Mouse (Mus musculus) embryonic facial prominence, embryonic 13.5 days (tissue): ENCODE measurements around the gene Ppm1a. TPM values are rescaled to one million over a fixed set of nuclear protein-coding genes. Genes with fewer than 3 reads are reported as not detected.

Source experiments
- ATAC-seq: fragments of 200-750 bp; cut with Nextera tagmentation; 2 replicates; pipeline ENCODE4 v1.8.0; 2017; ENCODE audit warnings: low read depth; ENCODE audit not compliant: insufficient number of reproducible peaks, insufficient read depth, low FRiP score, low TSS enrichment
- H3K27ac ChIP-seq: fragments of 300-500 bp; sonication (generic); 2 replicates; pipeline ENCODE4 v1.5.1; 2015; ENCODE audit warnings: moderate library complexity, mild to moderate bottlenecking, inconsistent platforms
- H3K27me3 ChIP-seq: fragments of 300-500 bp; sonication (generic); 2 replicates; pipeline ENCODE4 v1.6.1; 2015; ENCODE audit warnings: mild to moderate bottlenecking, inconsistent platforms
- H3K36me3 ChIP-seq: fragments of 300-500 bp; sonication (generic); 2 replicates; pipeline ENCODE4 v1.6.1; 2015; ENCODE audit warnings: mild to moderate bottlenecking, inconsistent platforms
- H3K4me1 ChIP-seq: fragments of 300-500 bp; sonication (generic); 2 replicates; pipeline ENCODE4 v1.6.1; 2015; ENCODE audit warnings: inconsistent platforms
- H3K4me2 ChIP-seq: fragments of 300-500 bp; sonication (generic); 2 replicates; pipeline ENCODE4 v1.6.1; 2015; ENCODE audit warnings: moderate library complexity, mild to moderate bottlenecking, inconsistent platforms
- H3K4me3 ChIP-seq: fragments of 300-500 bp; sonication (generic); 2 replicates; pipeline ENCODE4 v1.5.1; 2015; ENCODE audit warnings: mild to moderate bottlenecking, inconsistent platforms
- H3K9ac ChIP-seq: fragments of 300-500 bp; sonication (generic); 2 replicates; pipeline ENCODE4 v1.6.1; 2015; ENCODE audit warnings: mild to moderate bottlenecking, inconsistent platforms
- H3K9me3 ChIP-seq: fragments of 300-500 bp; sonication (generic); 2 replicates; pipeline ENCODE4 v1.6.1; 2016; ENCODE audit warnings: inconsistent platforms
- WGBS: fragments of 180-500 bp; shearing (Covaris S2); methylation state at CpG from one replicate; pipeline ENCODE4 v1.1.7; 2015; ENCODE audit warnings: mixed read lengths; 5-methylcytosine and 5-hydroxymethylcytosine counted together
- polyA plus RNA-seq: library from polyadenylated mRNA; unstranded; fragments of >200 nt; fragmentation: Nextera tagmentation; extraction: Ambion mirVana; gene quantifications from 2 replicates; pipeline ENCODE4 v1.2.1, GENCODE M21; 2015

Gene Ppm1a
- polyA plus RNA-seq, 1 experiment from 2014 or later, result 46.6 TPM

GRCm38 (mm10) chr12:72744803-72745360 lies 12.4 kb upstream of the Ppm1a start:
- Histone ChIP-seq H3K4me2 (no peak overlapping the region), H3K27ac (no peak overlapping the region), H3K27me3 (no peaks in the 10 kb centered on the region), H3K36me3 (no peaks in the 10 kb centered on the region), H3K4me1 (0 out of 2 replicates have a peak, but pooled peaks cover 2% of the 10 kb centered on the region), H3K4me3 (no peak overlapping the region), H3K9me3 (no peaks in the 10 kb centered on the region), H3K9ac (no peak overlapping the region)
- ATAC-seq, result no peak
- 50% methylated on average over 9 of the region's 9 CpGs for WGBS

- Histone ChIP-seq H3K4me3 (no peak overlapping the region), H3K9me3 (no peaks in the 10 kb centered on the region), H3K9ac (no peak overlapping the region), H3K4me2 (no peak overlapping the region), H3K36me3 (no peaks in the 10 kb centered on the region), H3K27ac (no peak overlapping the region), H3K4me1 (0 out of 2 replicates have a peak, but pooled peaks cover 2% of the 10 kb centered on the region), H3K27me3 (no peaks in the 10 kb centered on the region)
- WGBS, result 62% methylated on average over 14 of the region's 14 CpGs
- no peak for ATAC-seq
Measured at GRCm38 (mm10) chr12:72745486-72745885, 11.8 kb upstream of the Ppm1a start.

GRCm38 (mm10) chr12:72748341-72748740 lies 8.9 kb upstream of the Ppm1a start:
- no peak overlapping the region for H3K4me2 ChIP-seq
- H3K36me3 ChIP-seq, result no peaks in the 10 kb centered on the region
- H3K4me1 ChIP-seq, result 0 out of 2 replicates have a peak, but pooled peaks cover 2% of the 10 kb centered on the region
- 66% methylated on average over 4 of the region's 4 CpGs for WGBS
- H3K9me3 ChIP-seq, result no peaks in the 10 kb centered on the region
- no peaks in the 10 kb centered on the region for H3K27me3 ChIP-seq
- H3K9ac ChIP-seq, result no peak overlapping the region
- ATAC-seq, result no peak
- H3K4me3 ChIP-seq, result no peak overlapping the region
- H3K27ac ChIP-seq, result no peak overlapping the region

- ATAC-seq, result no peak
- Histone ChIP-seq H3K9ac (no peak overlapping the region), H3K27ac (no peak overlapping the region), H3K4me1 (0 out of 2 replicates have a peak, but pooled peaks cover 2% of the 10 kb centered on the region), H3K27me3 (no peaks in the 10 kb centered on the region), H3K36me3 (no peaks in the 10 kb centered on the region), H3K4me3 (no peak overlapping the region), H3K4me2 (no peak overlapping the region), H3K9me3 (no peaks in the 10 kb centered on the region)
- 85% methylated on average over 4 of the region's 4 CpGs for WGBS
Measured at GRCm38 (mm10) chr12:72748841-72749240, 8.4 kb upstream of the Ppm1a start.

GRCm38 (mm10) chr12:72749500-72749899 lies 7.8 kb upstream of the Ppm1a start:
- Histone ChIP-seq H3K4me2 (no peak overlapping the region), H3K4me3 (no peak overlapping the region), H3K4me1 (0 out of 2 replicates have a peak, but pooled peaks cover 2% of the 10 kb centered on the region), H3K27ac (no peak overlapping the region), H3K9me3 (no peaks in the 10 kb centered on the region), H3K27me3 (no peaks in the 10 kb centered on the region), H3K9ac (no peak overlapping the region), H3K36me3 (no peaks in the 10 kb centered on the region)
- no peak for ATAC-seq
- WGBS, result 86% methylated on average over 2 of the region's 2 CpGs

- no peak overlapping the region for H3K9ac ChIP-seq
- no peaks in the 10 kb centered on the region for H3K36me3 ChIP-seq
- 0 out of 2 replicates have a peak, but pooled peaks cover 2% of the 10 kb centered on the region for H3K4me1 ChIP-seq
- ATAC-seq, result no peak
- no peak overlapping the region for H3K27ac ChIP-seq
- H3K27me3 ChIP-seq, result no peaks in the 10 kb centered on the region
- WGBS, result 76% methylated on average over 5 of the region's 5 CpGs
- H3K4me2 ChIP-seq, result no peak overlapping the region
- no peaks in the 10 kb centered on the region for H3K9me3 ChIP-seq
- no peak overlapping the region for H3K4me3 ChIP-seq
Measured at GRCm38 (mm10) chr12:72750016-72750415, 7.2 kb upstream of the Ppm1a start.

- peaks cover 5% of the 10 kb centered on the region; the same call in 1 of the 2 replicates for H3K4me1 ChIP-seq
- H3K9me3 ChIP-seq, result no peaks in the 10 kb centered on the region
- WGBS, result 83% methylated on average over 2 of the region's 2 CpGs
- H3K4me3 ChIP-seq, result no peak overlapping the region
- H3K9ac ChIP-seq, result no peak overlapping the region
- H3K4me2 ChIP-seq, result no peak overlapping the region
- no peaks in the 10 kb centered on the region for H3K27me3 ChIP-seq
- no peaks in the 10 kb centered on the region for H3K36me3 ChIP-seq
- no peak for ATAC-seq
- no peak overlapping the region for H3K27ac ChIP-seq
Measured at GRCm38 (mm10) chr12:72750606-72751005, 6.6 kb upstream of the Ppm1a start.

GRCm38 (mm10) chr12:72757596-72757995 lies 341 bp downstream of the Ppm1a start:
- Histone ChIP-seq H3K36me3 (no peaks in the 10 kb centered on the region), H3K4me2 (no peak overlapping the region), H3K9me3 (no peaks in the 10 kb centered on the region), H3K27me3 (no peaks in the 10 kb centered on the region), H3K4me3 (no peak overlapping the region), H3K27ac (no peak overlapping the region), H3K4me1 (peaks cover 22% of the 10 kb centered on the region), H3K9ac (no peak overlapping the region)
- ATAC-seq, result no peak
- WGBS, result 11% methylated on average over 1 of the region's 1 CpGs

- H3K9me3 ChIP-seq, result no peaks in the 10 kb centered on the region
- H3K9ac ChIP-seq, result no peak overlapping the region
- no peaks in the 10 kb centered on the region for H3K36me3 ChIP-seq
- ATAC-seq, result no peak
- peaks cover 34% of the 10 kb centered on the region for H3K4me1 ChIP-seq
- H3K4me2 ChIP-seq, result peak overlapping the region; percentile 71
- peak overlapping the region; percentile 86 for H3K4me3 ChIP-seq
- no peaks in the 10 kb centered on the region for H3K27me3 ChIP-seq
- WGBS, result 5% methylated on average over 7 of the region's 7 CpGs
- peak overlapping the region; percentile 98; the same call in 1 of the 2 replicates for H3K27ac ChIP-seq
Measured at GRCm38 (mm10) chr12:72759956-72760355, 2.7 kb downstream of the Ppm1a start.

GRCm38 (mm10) chr12:72760376-72761229 lies 3.3 kb downstream of the Ppm1a start:
- Histone ChIP-seq H3K4me2 (peak overlapping the region; percentile 71), H3K9me3 (no peaks in the 10 kb centered on the region), H3K4me1 (peaks cover 30% of the 10 kb centered on the region), H3K27me3 (no peaks in the 10 kb centered on the region), H3K9ac (peak overlapping the region; percentile 99), H3K36me3 (no peaks in the 10 kb centered on the region), H3K4me3 (peak overlapping the region; percentile 86), H3K27ac (peak overlapping the region; percentile 98)
- WGBS, result under 1% methylated on average over 64 of the region's 78 CpGs
- peak; percentile 91 for ATAC-seq

- Histone ChIP-seq H3K4me2 (peak overlapping the region; percentile 71), H3K9ac (peak overlapping the region; percentile 99), H3K27me3 (no peaks in the 10 kb centered on the region), H3K27ac (peak overlapping the region; percentile 98), H3K4me3 (peak overlapping the region; percentile 86), H3K36me3 (no peaks in the 10 kb centered on the region), H3K4me1 (peaks cover 24% of the 10 kb centered on the region), H3K9me3 (no peaks in the 10 kb centered on the region)
- WGBS, result 0% methylated on average over 48 of the region's 71 CpGs
- ATAC-seq, result no peak
Measured at GRCm38 (mm10) chr12:72761230-72761648, 4.0 kb downstream of the Ppm1a start.
